Mouse (Mus musculus) spleen, adult 2 months (tissue): ENCODE results near the gene Apaf1. TPM values are rescaled to one million over a fixed set of nuclear protein-coding genes. Genes with fewer than 3 reads are reported as not detected.

Experiments used
- DNase-seq, 2 experiments: peaks; one replicate each; pipeline versions ENCODE4 v3.0.0 to v3.0.0-alpha.2; 2012 to 2021; ENCODE audit warnings: low spot score in 2 of 2, low read depth in 1 of 2
- H3K27ac ChIP-seq: fragments of 200-500 bp; 2 replicates; pipeline ENCODE4 v1.5.1; 2012; ENCODE audit warnings: low read length, inconsistent platforms; ENCODE audit not compliant: insufficient read depth
- H3K27me3 ChIP-seq: fragments of 200-500 bp; 2 replicates; pipeline ENCODE4 v1.6.1; 2012; ENCODE audit warnings: mild to moderate bottlenecking, moderate library complexity, low read length, inconsistent platforms; ENCODE audit not compliant: control insufficient read depth, insufficient read depth
- H3K36me3 ChIP-seq: fragments of 200-500 bp; 2 replicates; pipeline ENCODE4 v1.6.1; 2012; ENCODE audit warnings: mild to moderate bottlenecking, low read length, inconsistent platforms; ENCODE audit not compliant: control insufficient read depth, insufficient read depth
- H3K4me1 ChIP-seq: fragments of 200-500 bp; 2 replicates; pipeline ENCODE4 v1.6.1; 2011; ENCODE audit warnings: inconsistent platforms; ENCODE audit not compliant: control insufficient read depth, insufficient read depth, insufficient read length
- H3K4me3 ChIP-seq: fragments of 200-500 bp; 2 replicates; pipeline ENCODE4 v1.5.1; 2011; ENCODE audit warnings: mild to moderate bottlenecking, inconsistent platforms; ENCODE audit not compliant: insufficient read depth, insufficient read length; ENCODE audit errors: extremely low read depth
- CTCF ChIP-seq: fragments of 200-500 bp; IDR thresholded peaks from 2 replicates; pipeline ENCODE4 v1.5.1; 2011; ENCODE audit warnings: mild to moderate bottlenecking, inconsistent platforms; ENCODE audit not compliant: insufficient read depth, insufficient read length, insufficient replicate concordance; ENCODE audit errors: extremely low read depth
- POLR2A ChIP-seq: fragments of 200-500 bp; IDR thresholded peaks from 2 replicates; pipeline ENCODE4 v1.6.1; 2011; ENCODE audit warnings: low read depth, low read length, inconsistent platforms
- WGBS: fragments of 180-500 bp; shearing (Covaris S2); methylation state at CpG from one replicate; pipeline ENCODE4 v1.1.7; 2018; 5-methylcytosine and 5-hydroxymethylcytosine counted together
- polyA plus RNA-seq: library from polyadenylated mRNA; depleted of rRNA; stranded (reverse); fragments of >200 nt; gene quantifications from 2 replicates; pipeline ENCODE4 v1.2.3, GENCODE M21; 2012

Gene Apaf1
- polyA plus RNA-seq, 1 experiment = 6.5 TPM

- Histone ChIP-seq H3K4me3 (peak overlapping the region; percentile 98), H3K27ac (peak overlapping the region; percentile 81), H3K27me3 (no peaks in the 10 kb centered on the region), H3K36me3 (peaks cover 3% of the 10 kb centered on the region), H3K4me1 (no peaks in the 10 kb centered on the region)
- WGBS = under 1% methylated on average over 27 of the region's 27 CpGs
- DNase-seq = no peak
- TF ChIP-seq POLR2A = no peak
- TF ChIP-seq CTCF = no peak
Measured at GRCm38 (mm10) chr10:91081959-91082507, 537 bp downstream of the Apaf1 start.

DNA sequence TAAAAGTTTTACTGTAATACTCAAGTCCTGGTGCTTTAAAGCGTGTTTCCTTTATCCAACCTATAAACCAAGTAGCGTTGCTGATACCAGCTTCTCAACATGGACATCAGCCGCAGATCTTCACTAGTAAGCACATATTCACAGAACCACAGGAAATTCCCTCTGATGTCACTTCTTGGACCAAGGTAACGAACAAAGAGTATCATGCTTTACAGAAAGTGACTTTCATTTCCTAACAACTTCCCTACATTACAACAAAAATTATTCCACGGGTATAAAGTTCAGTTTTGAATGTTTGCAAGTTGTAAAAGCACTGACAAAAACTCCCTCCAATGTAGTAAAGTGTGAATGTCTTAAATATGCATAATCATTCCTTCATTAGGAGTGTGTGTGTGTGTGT, 2.0 kb downstream of the Apaf1 start:
- Histone ChIP-seq H3K27me3 (no peaks in the 10 kb centered on the region), H3K4me3 (no peak overlapping the region), H3K4me1 (no peaks in the 10 kb centered on the region), H3K27ac (no peak overlapping the region), H3K36me3 (peaks cover 16% of the 10 kb centered on the region)
- WGBS = 46% methylated on average over 5 of the region's 5 CpGs
- TF ChIP-seq CTCF = no peak
- TF ChIP-seq POLR2A = no peak
- DNase-seq = no peak

DNA sequence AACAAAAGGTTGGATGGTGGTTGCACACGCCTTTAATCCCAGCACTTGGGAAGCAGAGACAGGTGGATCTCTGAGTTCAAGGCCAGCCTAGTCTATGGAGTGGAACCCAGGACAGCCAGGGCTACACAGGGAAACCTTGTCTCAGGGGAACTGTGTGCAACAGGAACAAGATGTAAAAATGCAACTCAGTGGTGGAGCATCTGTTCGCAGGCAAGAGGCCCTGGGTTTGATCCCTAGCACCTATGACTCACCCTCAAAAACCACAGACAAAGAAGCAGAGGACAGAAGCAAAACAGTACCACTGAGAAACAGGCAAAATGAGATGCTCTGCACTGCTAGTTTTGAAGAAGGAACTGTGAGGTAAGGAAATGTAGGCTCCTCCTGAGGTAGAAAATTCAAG, 5.9 kb downstream of the Apaf1 start:
- no peaks in the 10 kb centered on the region for H3K4me1 ChIP-seq
- DNase-seq = no peak
- TF ChIP-seq CTCF (no peak), POLR2A (no peak)
- H3K4me3 ChIP-seq = no peak overlapping the region
- H3K27me3 ChIP-seq = no peaks in the 10 kb centered on the region
- 51% methylated on average over 2 of the region's 2 CpGs for WGBS
- H3K27ac ChIP-seq = no peak overlapping the region
- peaks cover 20% of the 10 kb centered on the region for H3K36me3 ChIP-seq

- H3K27me3 ChIP-seq = no peaks in the 10 kb centered on the region
- H3K4me1 ChIP-seq = no peaks in the 10 kb centered on the region
- WGBS = 92% methylated on average over 3 of the region's 3 CpGs
- DNase-seq = no peak
- no peak overlapping the region for H3K4me3 ChIP-seq
- H3K27ac ChIP-seq = no peak overlapping the region
- TF ChIP-seq POLR2A (no peak), CTCF (no peak)
- H3K36me3 ChIP-seq = peaks cover 20% of the 10 kb centered on the region
Measured at GRCm38 (mm10) chr10:91073345-91073744, 9.2 kb downstream of the Apaf1 start.

DNA sequence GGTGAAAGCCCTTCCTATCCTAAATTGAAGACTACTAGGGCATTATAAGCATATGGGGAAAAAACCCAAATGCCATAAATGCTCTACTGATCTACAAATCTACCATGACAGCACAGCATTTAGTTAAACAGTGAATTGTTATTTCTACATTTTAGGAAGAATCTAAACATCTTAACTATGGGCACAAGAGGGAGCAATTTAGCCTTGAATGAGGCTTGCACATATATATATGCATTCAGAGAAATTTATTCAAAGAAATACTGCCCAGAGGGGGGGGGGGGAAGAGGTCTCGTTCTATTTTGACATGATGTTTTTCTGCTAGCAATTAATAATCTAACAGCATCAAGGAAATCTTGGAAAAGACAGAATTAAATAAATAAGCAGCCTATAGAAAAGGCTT, 10.8 kb downstream of the Apaf1 start:
- H3K36me3 ChIP-seq = peaks cover 21% of the 10 kb centered on the region
- 30% methylated on average over 1 of the region's 1 CpGs for WGBS

GRCm38 (mm10) chr10:91062355-91062754, 20.2 kb downstream of the Apaf1 start:
- no peak overlapping the region for H3K4me3 ChIP-seq
- WGBS = 90% methylated on average over 6 of the region's 6 CpGs
- DNase-seq = no peak
- H3K27me3 ChIP-seq = no peaks in the 10 kb centered on the region
- TF ChIP-seq POLR2A (no peak), CTCF (no peak)
- H3K27ac ChIP-seq = no peak overlapping the region
- H3K36me3 ChIP-seq = peaks cover 22% of the 10 kb centered on the region
- H3K4me1 ChIP-seq = no peaks in the 10 kb centered on the region

More for the DNA sequence above, 10.8 kb downstream of the Apaf1 start:
- no peak overlapping the region for H3K4me3 ChIP-seq
- TF ChIP-seq CTCF (no peak), POLR2A (no peak)
- DNase-seq = no peak
- H3K27ac ChIP-seq = no peak overlapping the region
- H3K4me1 ChIP-seq = no peaks in the 10 kb centered on the region
- no peaks in the 10 kb centered on the region for H3K27me3 ChIP-seq

- Histone ChIP-seq H3K27ac (no peak overlapping the region), H3K4me3 (no peak overlapping the region), H3K4me1 (no peaks in the 10 kb centered on the region), H3K36me3 (peaks cover 11% of the 10 kb centered on the region), H3K27me3 (no peaks in the 10 kb centered on the region)
- no peak for DNase-seq
- 56% methylated on average over 5 of the region's 5 CpGs for WGBS
- TF ChIP-seq CTCF (no peak), POLR2A (no peak)
Measured at GRCm38 (mm10) chr10:91060742-91061141, 21.8 kb downstream of the Apaf1 start.
